Comparison of ENCODE assay signal across 8 mouse cellular contexts in the genomic region with DNA sequence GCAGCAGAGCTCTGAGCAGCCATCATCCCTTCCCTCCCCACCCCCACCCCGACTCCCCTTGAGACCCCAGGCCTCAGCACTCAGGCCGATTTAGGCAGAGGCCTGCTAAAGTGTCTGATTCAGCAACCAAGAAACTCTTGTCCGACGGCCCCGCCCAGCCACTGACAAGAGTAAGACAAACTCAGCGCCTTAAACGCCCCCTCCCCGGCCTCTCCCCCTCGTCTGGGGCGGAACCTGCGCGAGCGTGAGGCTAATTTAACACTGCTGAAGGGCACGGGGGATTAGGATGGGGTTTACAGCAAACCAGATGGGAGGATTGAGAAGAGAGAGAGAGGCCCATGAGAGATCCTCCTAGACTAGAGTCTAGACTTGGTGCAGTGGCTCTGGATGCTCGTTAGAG.
DNase-seq lines count a peak whose midpoint lies in the region; ATAC-seq and TF ChIP-seq lines count a peak whose summit lies in the region.

No protein-coding gene starts in this region.

- peak overlapping the region; percentile 43; the same call in 1 of the 2 replicates for H3K9ac ChIP-seq in limb, embryonic 13.5 days
- H3K9ac ChIP-seq in stomach, embryonic 16.5 days (ENCODE audit: low read length): 0 out of 2 replicates have a peak overlapping the region, but pooled peaks have one; percentile 10

- H3K27ac ChIP-seq in gastrocnemius, adult 2 months: peak overlapping the region; percentile 75; the same call in 1 of the 2 replicates
- peak overlapping the region; percentile 76 for H3K27ac ChIP-seq in limb, embryonic 13.5 days
- H3K27ac ChIP-seq in stomach, embryonic 16.5 days (ENCODE audit: low read length): peak overlapping the region; percentile 96

- intact Hi-C loops in gastrocnemius, adult 2 months (cut with DNase I): no loop called here

- no peaks in the 10 kb centered on the region for H3K27me3 ChIP-seq in limb, embryonic 13.5 days
- no peaks in the 10 kb centered on the region for H3K27me3 ChIP-seq in stomach, embryonic 16.5 days (ENCODE audit: control insufficient read depth, insufficient read depth, low read length)

- DNase-seq in gastrocnemius, adult 2 months: no peak
- no peak for DNase-seq in gastrocnemius, postnatal 25 days
- peak; percentile 11 for DNase-seq in urinary bladder, postnatal 10 days (ENCODE audit: low spot score)
- no peak for DNase-seq in urinary bladder, adult 18-20 months (ENCODE audit: low spot score in 2 of 2)
- no peak for DNase-seq in cerebellum, adult 11-12 months
- DNase-seq in frontal cortex, postnatal 14 days (ENCODE audit: low spot score in 2 of 2): no peak

- H3K4me1 ChIP-seq in limb, embryonic 13.5 days: peaks cover 44% of the 10 kb centered on the region
- H3K4me1 ChIP-seq in stomach, embryonic 16.5 days (ENCODE audit: control insufficient read depth, insufficient read depth, low read length): peaks cover 30% of the 10 kb centered on the region

- no peak for TF ChIP-seq CTCF in gastrocnemius, adult 2 months (IDR thresholded peaks at IDR 0.05)

- peaks cover 26% of the 10 kb centered on the region for H3K36me3 ChIP-seq in limb, embryonic 13.5 days
- H3K36me3 ChIP-seq in stomach, embryonic 16.5 days (ENCODE audit: control insufficient read depth, insufficient read depth, low read length): no peaks in the 10 kb centered on the region

- 7% methylated on average over 15 of the region's 15 CpGs for WGBS in limb, embryonic 13.5 days
- 19% methylated on average over 15 of the region's 15 CpGs for WGBS in stomach, embryonic 16.5 days

- 0 out of 2 replicates have a peak overlapping the region, but pooled peaks have one; percentile 16 for H3K4me2 ChIP-seq in limb, embryonic 13.5 days (replicated peaks)
- H3K4me2 ChIP-seq in stomach, embryonic 16.5 days (ENCODE audit: low read depth, low read length): no peak overlapping the region

- H3K4me3 ChIP-seq in gastrocnemius, adult 2 months: no peak overlapping the region
- no peak overlapping the region for H3K4me3 ChIP-seq in limb, embryonic 13.5 days
- H3K4me3 ChIP-seq in stomach, embryonic 16.5 days (replicated peaks; ENCODE audit: low read length): no peak overlapping the region

- ATAC-seq in limb, embryonic 13.5 days (ENCODE audit: low FRiP score, low read depth): peak; percentile 53; the same call in 1 of the 2 replicates
- peak; percentile 41 for ATAC-seq in stomach, embryonic 16.5 days (ENCODE audit: insufficient read depth, low FRiP score)

- H3K9me3 ChIP-seq in limb, embryonic 13.5 days: no peaks in the 10 kb centered on the region
- no peaks in the 10 kb centered on the region for H3K9me3 ChIP-seq in stomach, embryonic 16.5 days (replicated peaks; ENCODE audit: control insufficient read depth, low read length)
